Mouse (Mus musculus): Measurements from ENCODE around the gene 1700029I15Rik. TPM values are rescaled to one million over a fixed set of nuclear protein-coding genes. Genes with fewer than 3 reads are reported as not detected.

The 1700029I15Rik gene
- 1.8 and 2.5 TPM in 2 replicates for polyA plus RNA-seq (2015; fragmentation: Nextera tagmentation; extraction: Ambion mirVana)

DNA sequence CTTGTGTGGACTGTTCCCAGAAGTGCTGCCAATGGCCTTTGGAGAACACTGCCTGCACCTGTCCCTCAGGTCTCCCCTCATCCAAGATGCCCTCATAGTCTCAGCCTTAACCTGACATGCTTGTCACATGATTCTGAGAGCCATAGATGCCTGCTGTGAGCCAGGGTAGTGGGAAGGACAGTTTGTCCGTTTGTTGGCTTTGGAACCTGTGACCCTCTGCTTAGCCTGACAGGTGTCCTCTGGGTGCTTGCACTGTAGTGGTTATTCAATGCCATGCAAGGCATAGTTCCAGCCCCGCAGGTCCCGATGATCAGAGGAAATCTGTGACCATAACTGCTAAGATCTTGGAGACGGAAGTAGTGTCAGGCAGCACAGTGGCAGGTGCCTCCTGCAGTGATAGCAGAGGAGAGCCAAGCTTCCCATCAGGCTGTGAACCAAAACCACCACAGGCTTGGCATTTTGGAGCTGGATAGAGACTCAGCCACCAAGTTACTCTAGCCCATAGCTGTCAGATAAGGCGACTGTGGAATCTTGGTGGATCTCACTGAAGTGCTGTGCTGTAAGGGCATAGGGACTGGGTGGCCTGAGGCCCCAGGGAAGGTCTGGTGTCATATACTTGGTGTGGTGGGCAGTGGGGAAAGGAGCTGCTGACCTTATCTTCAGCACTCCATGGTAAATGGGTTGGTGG is at the start of gene 1700029I15Rik:
Gene 1700029I15Rik, plus strand, starts transcription at position 638 of the 688 bp plus-strand sequence.
- H3K27ac ChIP-seq = no peak within 1 kb of the TSS
- peaks cover 58% of the 10 kb centered on the region for H3K36me3 ChIP-seq (ENCODE audit: insufficient read depth, low read length)
- no peaks in the 10 kb centered on the region for H3K4me1 ChIP-seq (replicated peaks; ENCODE audit: insufficient read depth, low read length)
- no peak for ATAC-seq (replicated peaks; ENCODE audit: low FRiP score, low read depth)
- WGBS = 91% methylated on average over 5 of the region's 5 CpGs
- no peak within 1 kb of the TSS for H3K4me2 ChIP-seq (ENCODE audit: low read length)
- TF ChIP-seq CTCF (IDR thresholded peaks at IDR 0.05; ENCODE audit: low read depth) = no peak
- H3K9me3 ChIP-seq (replicated peaks; ENCODE audit: low read length) = no peaks in the 10 kb centered on the region
- no peak within 1 kb of the TSS for H3K9ac ChIP-seq (ENCODE audit: low read depth, low read length)
- DNase-seq (ENCODE audit: low spot score) = no peak
- H3K27me3 ChIP-seq (ENCODE audit: insufficient read depth, low read length) = no peaks in the 10 kb centered on the region
- no peak within 1 kb of the TSS for H3K4me3 ChIP-seq (replicated peaks; ENCODE audit: low read depth, low read length)

DNA sequence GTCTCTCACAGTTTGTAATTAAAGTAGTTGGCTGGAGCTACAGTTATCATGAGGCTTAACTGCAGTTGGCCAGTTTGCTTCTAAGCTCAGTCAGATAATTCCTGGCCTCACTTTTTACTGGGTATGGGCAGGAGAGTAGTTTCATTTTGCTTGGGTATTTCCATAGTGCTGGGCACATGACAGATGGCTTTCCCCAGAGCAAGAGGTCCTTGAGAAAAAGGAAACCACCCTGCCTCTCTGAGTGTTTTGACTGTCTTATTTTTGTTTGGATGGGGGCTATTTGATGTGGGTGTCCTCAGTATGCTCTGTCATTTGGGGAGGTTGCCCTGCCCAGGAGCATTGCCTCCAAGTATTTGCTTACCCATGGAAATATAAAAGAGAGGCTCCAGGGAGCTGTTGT is 39.9 kb upstream of the 1700029I15Rik start:
- no peak overlapping the region for H3K4me3 ChIP-seq (replicated peaks; ENCODE audit: low read depth, low read length)
- DNase-seq (ENCODE audit: low spot score) (no peak), ATAC-seq (replicated peaks; ENCODE audit: low FRiP score, low read depth) (no peak)
- H3K4me2 ChIP-seq (ENCODE audit: low read length) = no peak overlapping the region
- TF ChIP-seq CTCF (IDR thresholded peaks at IDR 0.05; ENCODE audit: low read depth) = no peak
- no peaks in the 10 kb centered on the region for H3K27me3 ChIP-seq (ENCODE audit: insufficient read depth, low read length)
- no peaks in the 10 kb centered on the region for H3K9me3 ChIP-seq (replicated peaks; ENCODE audit: low read length)
- no peaks in the 10 kb centered on the region for H3K4me1 ChIP-seq (replicated peaks; ENCODE audit: insufficient read depth, low read length)
- H3K9ac ChIP-seq (ENCODE audit: low read depth, low read length) = no peak overlapping the region
- H3K27ac ChIP-seq = no peak overlapping the region
- H3K36me3 ChIP-seq (ENCODE audit: insufficient read depth, low read length) = peaks cover 20% of the 10 kb centered on the region; the same call in 1 of the 2 replicates

- Histone ChIP-seq H3K9ac (ENCODE audit: low read depth, low read length) (no peak overlapping the region), H3K9me3 (replicated peaks; ENCODE audit: low read length) (no peaks in the 10 kb centered on the region), H3K27ac (no peak overlapping the region), H3K27me3 (ENCODE audit: insufficient read depth, low read length) (no peaks in the 10 kb centered on the region), H3K4me2 (ENCODE audit: low read length) (no peak overlapping the region), H3K4me3 (replicated peaks; ENCODE audit: low read depth, low read length) (no peak overlapping the region), H3K4me1 (replicated peaks; ENCODE audit: insufficient read depth, low read length) (no peaks in the 10 kb centered on the region), H3K36me3 (ENCODE audit: insufficient read depth, low read length) (peaks cover 34% of the 10 kb centered on the region)
- no peak for TF ChIP-seq CTCF (IDR thresholded peaks at IDR 0.05; ENCODE audit: low read depth)
- ATAC-seq (replicated peaks; ENCODE audit: low FRiP score, low read depth) = no peak
- no peak for DNase-seq (ENCODE audit: low spot score)
- 92% methylated on average over 2 of the region's 2 CpGs for WGBS
These were observed 35.1 kb upstream of the 1700029I15Rik start for GRCm38 (mm10) chr2:92347191-92347590.

DNA sequence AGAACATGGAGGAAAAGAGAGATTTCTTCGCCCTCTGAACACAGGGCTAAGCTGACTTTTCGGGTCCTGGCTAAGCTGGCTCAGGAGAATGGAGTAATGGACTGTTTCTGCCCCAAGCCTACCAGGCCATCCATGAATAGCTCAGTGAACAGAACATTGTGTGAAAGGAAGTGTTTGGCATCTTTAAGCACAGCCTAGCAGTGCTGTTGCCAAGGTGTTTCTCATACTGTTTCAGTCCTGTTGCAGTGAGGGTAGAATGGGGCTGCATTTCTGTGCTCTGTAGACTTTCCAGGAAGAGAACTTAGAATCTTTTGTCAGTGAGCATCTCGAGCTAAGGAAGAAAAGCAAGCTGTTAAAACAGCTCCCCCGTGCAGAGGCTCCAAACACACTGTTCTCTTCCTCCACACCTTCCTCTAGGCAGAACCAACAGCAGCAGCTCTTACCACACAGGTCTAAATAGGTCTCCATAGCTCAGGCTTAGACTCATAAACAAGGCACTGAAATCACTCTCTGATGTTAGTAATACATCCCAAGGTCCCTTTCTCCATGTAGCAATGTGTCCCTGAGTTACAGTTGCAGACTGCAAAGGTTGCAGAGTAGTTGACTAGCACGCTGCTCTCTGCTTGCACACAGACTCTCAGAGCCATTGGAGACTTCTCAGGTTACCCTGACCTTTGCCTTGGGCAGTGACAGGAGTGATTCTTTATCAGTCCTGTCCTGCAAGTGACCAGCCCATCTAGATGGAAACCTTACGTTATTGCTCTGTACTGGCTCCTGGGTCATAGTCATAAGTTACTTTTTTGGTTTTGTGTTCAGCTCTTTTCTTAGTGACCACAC is 32.5 kb upstream of the 1700029I15Rik start:
- H3K36me3 ChIP-seq (ENCODE audit: insufficient read depth, low read length) = peaks cover 24% of the 10 kb centered on the region
- no peaks in the 10 kb centered on the region for H3K9me3 ChIP-seq (replicated peaks; ENCODE audit: low read length)
- no peak for ATAC-seq (replicated peaks; ENCODE audit: low FRiP score, low read depth)
- WGBS = 45% methylated on average over 6 of the region's 6 CpGs
- 0 out of 2 replicates have a peak overlapping the region, but pooled peaks have one; percentile 6 for H3K27ac ChIP-seq
- no peaks in the 10 kb centered on the region for H3K4me1 ChIP-seq (replicated peaks; ENCODE audit: insufficient read depth, low read length)
- no peak overlapping the region for H3K4me2 ChIP-seq (ENCODE audit: low read length)
- DNase-seq (ENCODE audit: low spot score) = no peak
- H3K27me3 ChIP-seq (ENCODE audit: insufficient read depth, low read length) = no peaks in the 10 kb centered on the region
- no peak overlapping the region for H3K9ac ChIP-seq (ENCODE audit: low read depth, low read length)
- no peak for TF ChIP-seq CTCF (IDR thresholded peaks at IDR 0.05; ENCODE audit: low read depth)
- no peak overlapping the region for H3K4me3 ChIP-seq (replicated peaks; ENCODE audit: low read depth, low read length)

GRCm38 (mm10) chr2:92350686-92351085 is 31.7 kb upstream of the 1700029I15Rik start:
- ATAC-seq (replicated peaks; ENCODE audit: low FRiP score, low read depth) = peak; percentile 29; the same call in 1 of the 2 replicates
- no peak for DNase-seq (ENCODE audit: low spot score)
- peak overlapping the region; percentile 34; the same call in 1 of the 2 replicates for H3K27ac ChIP-seq
- TF ChIP-seq CTCF (IDR thresholded peaks at IDR 0.05; ENCODE audit: low read depth) = no peak
- no peak overlapping the region for H3K9ac ChIP-seq (ENCODE audit: low read depth, low read length)
- 33% methylated on average over 5 of the region's 5 CpGs for WGBS
- H3K36me3 ChIP-seq (ENCODE audit: insufficient read depth, low read length) = peaks cover 27% of the 10 kb centered on the region
- H3K4me1 ChIP-seq (replicated peaks; ENCODE audit: insufficient read depth, low read length) = no peaks in the 10 kb centered on the region
- H3K9me3 ChIP-seq (replicated peaks; ENCODE audit: low read length) = no peaks in the 10 kb centered on the region
- H3K4me3 ChIP-seq (replicated peaks; ENCODE audit: low read depth, low read length) = no peak overlapping the region
- no peak overlapping the region for H3K4me2 ChIP-seq (ENCODE audit: low read length)
- no peaks in the 10 kb centered on the region for H3K27me3 ChIP-seq (ENCODE audit: insufficient read depth, low read length)

DNA sequence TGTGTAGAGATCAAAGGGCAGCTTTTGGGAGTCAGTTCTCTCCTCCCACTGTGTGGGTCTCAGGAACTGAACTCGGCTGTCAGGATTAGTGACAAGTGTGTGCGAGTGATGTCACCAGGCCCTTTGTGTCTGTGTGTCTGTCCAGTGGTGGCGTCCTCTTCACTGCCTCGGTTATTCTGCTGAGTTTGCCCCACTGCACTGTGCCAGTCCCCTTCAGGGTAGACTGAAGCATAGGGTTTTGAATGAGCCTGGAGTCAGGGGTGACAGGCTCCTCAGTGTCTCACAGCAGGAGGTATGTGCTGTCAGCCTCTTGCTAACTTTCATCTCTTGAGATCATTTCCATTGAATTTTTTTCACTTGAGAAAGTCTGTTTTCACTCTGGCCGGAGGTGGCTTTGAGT is 28.9 kb upstream of the 1700029I15Rik start:
- H3K27ac ChIP-seq = no peak overlapping the region
- TF ChIP-seq CTCF (IDR thresholded peaks at IDR 0.05; ENCODE audit: low read depth) = no peak
- H3K9me3 ChIP-seq (replicated peaks; ENCODE audit: low read length) = no peaks in the 10 kb centered on the region
- H3K9ac ChIP-seq (ENCODE audit: low read depth, low read length) = no peak overlapping the region
- no peaks in the 10 kb centered on the region for H3K27me3 ChIP-seq (ENCODE audit: insufficient read depth, low read length)
- no peak for ATAC-seq (replicated peaks; ENCODE audit: low FRiP score, low read depth)
- no peak overlapping the region for H3K4me3 ChIP-seq (replicated peaks; ENCODE audit: low read depth, low read length)
- no peaks in the 10 kb centered on the region for H3K4me1 ChIP-seq (replicated peaks; ENCODE audit: insufficient read depth, low read length)
- no peak for DNase-seq (ENCODE audit: low spot score)
- 78% methylated on average over 5 of the region's 5 CpGs for WGBS
- peaks cover 33% of the 10 kb centered on the region for H3K36me3 ChIP-seq (ENCODE audit: insufficient read depth, low read length)
- no peak overlapping the region for H3K4me2 ChIP-seq (ENCODE audit: low read length)
